Mouse (Mus musculus): ENCODE data around the gene Kbtbd4.

DNA sequence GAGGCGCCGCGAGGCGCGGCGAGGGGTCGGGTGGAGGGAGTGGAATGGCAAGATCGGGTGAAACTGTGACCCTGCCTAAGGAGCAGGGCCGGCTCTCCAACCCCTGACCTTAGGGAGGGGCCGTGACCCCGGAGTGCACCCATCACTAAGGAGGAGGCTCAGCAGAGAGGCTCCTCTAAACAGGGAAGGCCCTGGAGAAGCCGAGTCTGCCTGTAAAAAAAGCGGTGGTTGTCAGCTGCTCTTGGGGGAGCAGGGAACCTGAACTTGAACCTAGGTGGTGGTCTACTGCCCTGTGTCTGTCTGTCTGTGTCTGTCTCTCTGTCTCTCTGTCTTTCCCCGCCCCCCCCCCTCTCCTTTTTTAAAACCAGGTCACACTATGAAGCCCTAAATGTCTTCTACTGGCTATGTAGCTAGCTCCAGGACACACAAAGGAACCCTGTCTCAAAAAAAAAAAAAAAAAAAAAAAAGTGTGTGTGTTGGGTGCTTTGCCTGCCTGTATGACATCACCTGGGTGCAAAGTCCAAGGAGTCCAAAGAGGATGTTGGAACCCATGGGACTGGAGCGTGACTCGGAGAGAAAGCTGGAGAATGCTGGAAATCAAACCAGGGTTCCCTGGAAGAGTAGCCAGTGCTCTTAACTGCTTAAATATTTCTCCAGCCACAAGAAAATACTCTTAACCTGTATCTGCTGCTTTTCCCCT, 13.6 kb downstream of the Kbtbd4 start:
- TF ChIP-seq GATA1 (IDR thresholded peaks at IDR 0.05; ENCODE audit: low read length), result no peak
- TF ChIP-seq TAL1 (IDR thresholded peaks at IDR 0.05; ENCODE audit: low read length), result no peak
